In the genomic region with DNA sequence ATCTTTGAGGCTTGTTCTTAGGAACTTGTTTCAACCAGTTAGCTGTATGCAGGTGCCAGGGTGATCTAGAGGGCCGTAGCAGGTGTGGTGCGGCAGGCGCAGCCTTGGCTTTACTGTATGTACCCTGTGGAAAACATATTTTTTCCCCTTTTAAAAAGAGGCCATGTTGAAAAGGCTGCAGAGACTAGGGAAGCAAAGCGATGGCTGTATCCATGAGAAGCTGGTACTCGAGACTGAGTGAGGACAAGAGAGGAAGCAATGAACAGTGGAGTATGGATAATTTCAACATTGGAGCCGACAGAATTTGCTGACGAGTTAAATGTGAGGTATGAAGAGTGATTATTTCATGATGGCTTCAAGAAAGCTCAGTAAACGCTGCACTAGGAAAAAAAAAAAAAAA, we compare ENCODE assay signal across 11 mouse cellular contexts. TPM values are rescaled to one million over a fixed set of nuclear protein-coding genes. Genes with fewer than 3 reads are reported as not detected.
DNase-seq lines count a peak whose midpoint lies in the region; ATAC-seq and TF ChIP-seq lines count a peak whose summit lies in the region.
"Had no signal": no experiment of that assay in that cellular context is flagged by ENCODE, and none has a peak within 500 bp of the region (broad histone marks: within the 10 kb centered on the region; RNA-seq: fewer than 3 reads in every experiment).

No protein-coding gene starts in this region.

- H3K27me3 ChIP-seq in heart, adult 2 months (ENCODE audit: control insufficient read depth, insufficient read depth, low read length): no peaks in the 10 kb centered on the region
- H3K27me3 ChIP-seq in testis, adult 2 months (ENCODE audit: control insufficient read depth, insufficient read depth, low read length): no peaks in the 10 kb centered on the region
- no peaks in the 10 kb centered on the region for H3K27me3 ChIP-seq in liver, embryonic 12.5 days (replicated peaks)
- no peaks in the 10 kb centered on the region for H3K27me3 ChIP-seq in stomach, embryonic 16.5 days (ENCODE audit: control insufficient read depth, insufficient read depth, low read length)

- peaks cover 6% of the 10 kb centered on the region for H3K4me1 ChIP-seq in heart, adult 2 months (ENCODE audit: control insufficient read depth, insufficient read depth, low read length)
- H3K4me1 ChIP-seq in testis, adult 2 months (ENCODE audit: control insufficient read depth, insufficient read depth, low read length): peaks cover 6% of the 10 kb centered on the region
- H3K4me1 ChIP-seq in liver, embryonic 12.5 days: no peaks in the 10 kb centered on the region
- H3K4me1 ChIP-seq in stomach, embryonic 16.5 days (ENCODE audit: control insufficient read depth, insufficient read depth, low read length): peaks cover 4% of the 10 kb centered on the region; the same call in 1 of the 2 replicates

- DNase-seq in heart, adult 2 months: no peak
- DNase-seq in heart, postnatal 25 days (ENCODE audit: low spot score): no peak
- no peak for DNase-seq in testis, postnatal 14 days (ENCODE audit: low spot score)
- no peak for DNase-seq in adrenal gland, adult (ENCODE audit: inconsistent age in 2 of 2, low spot score in 1 of 2)
- no peak for DNase-seq in urinary bladder, postnatal 25 days (ENCODE audit: low spot score)

- no peak for TF ChIP-seq CTCF in heart, adult 2 months (IDR thresholded peaks at IDR 0.05)
- TF ChIP-seq CTCF in testis, adult 2 months (IDR thresholded peaks at IDR 0.05; ENCODE audit: control insufficient read depth, insufficient read depth, insufficient replicate concordance, low read depth, low read length): no peak

- intact Hi-C loops in heart, adult 2 months (cut with DNase I): loop anchor here (5.0 to 10.0 kb wide), 3 partner anchors 99 to 236 kb away; a partner anchor contains a TSS
- intact Hi-C loops in heart, postnatal 25 days (cut with DNase I): loop anchor here (10.0 kb wide), 1 partner anchor 206 kb away; a partner anchor contains a TSS

- no peak overlapping the region for H3K9ac ChIP-seq in heart, adult 2 months (ENCODE audit: low read depth, low read length)
- H3K9ac ChIP-seq in liver, embryonic 12.5 days: no peak overlapping the region
- H3K9ac ChIP-seq in stomach, embryonic 16.5 days (ENCODE audit: low read length): no peak overlapping the region

- peaks cover 2% of the 10 kb centered on the region; the same call in 1 of the 2 replicates for H3K36me3 ChIP-seq in heart, adult 2 months (ENCODE audit: control insufficient read depth, insufficient read depth, low read length)
- H3K36me3 ChIP-seq in testis, adult 2 months (ENCODE audit: control insufficient read depth, insufficient read depth, low read length): no peaks in the 10 kb centered on the region
- H3K36me3 ChIP-seq in liver, embryonic 12.5 days: no peaks in the 10 kb centered on the region
- H3K36me3 ChIP-seq in stomach, embryonic 16.5 days (ENCODE audit: control insufficient read depth, insufficient read depth, low read length): no peaks in the 10 kb centered on the region

- H3K79me2 ChIP-seq in heart, adult 2 months (replicated peaks; ENCODE audit: control insufficient read depth, insufficient read depth, low read length): no peaks in the 10 kb centered on the region

- ATAC-seq in liver, embryonic 12.5 days: no peak
- no peak for ATAC-seq in stomach, embryonic 16.5 days (ENCODE audit: insufficient read depth, low FRiP score)

- peak overlapping the region; percentile 85 for H3K27ac ChIP-seq in heart, adult 2 months
- no peak overlapping the region for H3K27ac ChIP-seq in testis, adult 2 months (ENCODE audit: control insufficient read depth, insufficient read depth, low read depth, low read length)
- H3K27ac ChIP-seq in liver, embryonic 12.5 days: no peak overlapping the region
- H3K27ac ChIP-seq in stomach, embryonic 16.5 days (ENCODE audit: low read length): peak overlapping the region; percentile 47; the same call in 1 of the 2 replicates
- H3K27ac ChIP-seq: macrophage had no signal

- whole genome bisulfite sequencing in heart, adult 2 months: 59% methylated on average over 8 of the region's 8 CpGs
- 59% methylated on average over 8 of the region's 8 CpGs for WGBS in liver, embryonic 12.5 days (ENCODE audit: insufficient replicate concordance)
- 52% methylated on average over 8 of the region's 8 CpGs for WGBS in stomach, embryonic 16.5 days

- peak overlapping the region; percentile 62; the same call in 1 of the 2 replicates for H3K4me2 ChIP-seq in liver, embryonic 12.5 days
- H3K4me2 ChIP-seq in stomach, embryonic 16.5 days (ENCODE audit: low read depth, low read length): peak overlapping the region; percentile 77

- TF ChIP-seq POLR2A in heart, adult 2 months (IDR thresholded peaks at IDR 0.05; ENCODE audit: insufficient read depth, low read depth, low read length): no peak
- no peak for TF ChIP-seq POLR2A in testis, adult 2 months (IDR thresholded peaks at IDR 0.05; ENCODE audit: control insufficient read depth, low read depth, low read length)

- no peak overlapping the region for H3K4me3 ChIP-seq in heart, adult 2 months
- peak overlapping the region; percentile 94 for H3K4me3 ChIP-seq in testis, adult 2 months (ENCODE audit: control insufficient read depth, low read depth, low read length)
- no peak overlapping the region for H3K4me3 ChIP-seq in liver, embryonic 12.5 days
- no peak overlapping the region; the same call in 1 of the 2 replicates for H3K4me3 ChIP-seq in stomach, embryonic 16.5 days (replicated peaks; ENCODE audit: low read length)

- H3K9me3 ChIP-seq in liver, embryonic 12.5 days (replicated peaks): no peaks in the 10 kb centered on the region
- H3K9me3 ChIP-seq in stomach, embryonic 16.5 days (replicated peaks; ENCODE audit: control insufficient read depth, low read length): no peaks in the 10 kb centered on the region

- no peak for TF ChIP-seq EP300 in heart, adult 2 months (IDR thresholded peaks at IDR 0.05; ENCODE audit: insufficient read depth, low read depth, low read length)

RNA-seq across cellular contexts. Expression of a gene that starts 0.4 kb away (rescaled TPM):
- not detected for total RNA-seq in heart, adult 2 months (2021)
- not detected in 2 replicates for polyA plus RNA-seq in heart, adult 2 months (2012; rRNA removed)
- total RNA-seq in heart, postnatal 25 days (2021): not detected
- 61.7 and 84.5 TPM in 2 replicates for polyA plus RNA-seq in testis, adult 2 months (2012; rRNA removed)
- polyA plus RNA-seq in liver, embryonic 12.5 days (2016; fragmentation: Nextera tagmentation; extraction: Ambion mirVana): not detected in 2 replicates
- polyA plus RNA-seq in stomach, embryonic 16.5 days (2015; fragmentation: Nextera tagmentation; extraction: Ambion mirVana): 0.25 TPM in 1 of 2 replicates, not detected in the other
- total RNA-seq: hematopoietic stem cell, adult 5-6 weeks had no signal
- polyA plus RNA-seq: macrophage; spleen, adult 2 months had no signal

Comparison
In these comparisons a context has a peak if more than half of its experiments do, and no peak if none do; other contexts are left out.
1. H3K27ac ChIP-seq: peak in heart, adult 2 months (single experiment) and stomach, embryonic 16.5 days (single experiment); none in testis, adult 2 months (single experiment) and liver, embryonic 12.5 days (single experiment).
2. RNA of a gene that starts 0.4 kb away (polyA plus RNA-seq): 61.7 to 84.5 TPM in testis, adult 2 months; 0.25 TPM in stomach, embryonic 16.5 days, not detected in liver, embryonic 12.5 days and not detected in heart, adult 2 months; every median in the first group is over 10 times any median in the second.